27 mouse cellular contexts compared by ENCODE assay signal in the genomic region with DNA sequence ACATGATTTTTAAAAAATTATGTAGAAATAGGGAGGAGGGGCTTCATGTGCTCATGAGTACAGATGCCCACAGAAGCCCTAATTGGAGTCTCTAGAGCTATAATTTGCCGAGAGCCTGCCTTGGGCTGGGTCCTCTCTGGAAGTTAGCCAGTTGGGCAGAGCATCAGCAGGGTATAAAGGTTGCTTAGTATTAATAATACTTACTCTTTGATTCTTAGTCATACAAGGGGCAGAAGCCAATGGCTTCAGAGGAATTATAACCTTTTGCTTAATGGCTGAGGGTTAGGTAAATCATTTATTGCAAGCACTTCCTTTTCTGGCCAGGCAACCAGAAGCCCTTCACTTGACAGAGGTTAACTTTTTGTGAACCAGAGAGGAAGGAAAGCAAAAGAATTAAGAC. TPM values are rescaled to one million over a fixed set of nuclear protein-coding genes. Genes with fewer than 3 reads are reported as not detected.
DNase-seq lines count a peak whose midpoint lies in the region; ATAC-seq and TF ChIP-seq lines count a peak whose summit lies in the region.
"Had no signal": no experiment of that assay in that cellular context is flagged by ENCODE, and none has a peak within 500 bp of the region (broad histone marks: within the 10 kb centered on the region; RNA-seq: fewer than 3 reads in every experiment).

No protein-coding gene starts in this region.

- TF ChIP-seq CTCF in kidney, adult 2 months (conservative IDR thresholded peaks at IDR 0.05; ENCODE audit: insufficient read depth, insufficient read length, low read depth, low read length): no peak
- TF ChIP-seq CTCF in liver, adult 2 months (IDR thresholded peaks at IDR 0.05; ENCODE audit: low read depth, low read length): no peak
- no peak for TF ChIP-seq CTCF in stomach, postnatal 0 days (IDR thresholded peaks at IDR 0.05; ENCODE audit: low read depth)
- no peak for TF ChIP-seq CTCF in lung, postnatal 0 days (IDR thresholded peaks at IDR 0.05)

- no peaks in the 10 kb centered on the region for H3K79me2 ChIP-seq in liver, adult 2 months (ENCODE audit: control insufficient read depth, insufficient read depth, low read length)

- no peak for TF ChIP-seq POLR2A in kidney, adult 2 months (IDR thresholded peaks at IDR 0.05; ENCODE audit: low read depth, low read length)
- no peak for TF ChIP-seq POLR2A in liver, adult 2 months (IDR thresholded peaks at IDR 0.05; ENCODE audit: extremely low read depth, insufficient read depth, low read length)

- no peaks in the 10 kb centered on the region for H3K9me3 ChIP-seq in liver, embryonic 12.5 days (replicated peaks)
- H3K9me3 ChIP-seq in stomach, postnatal 0 days (ENCODE audit: control insufficient read depth, low read length): no peaks in the 10 kb centered on the region
- H3K9me3 ChIP-seq in lung, postnatal 0 days (ENCODE audit: low read length): no peaks in the 10 kb centered on the region
- H3K9me3 ChIP-seq: embryonic facial prominence, embryonic 13.5 days; forebrain, embryonic 13.5 days; heart, embryonic 15.5 days; hindbrain, embryonic 10.5 days had no signal

- peak; percentile 75 for DNase-seq in kidney, adult 2 months
- no peak for DNase-seq in kidney, postnatal 4 days
- peak; percentile 77 for DNase-seq in liver, adult 2 months (ENCODE audit: extremely low read depth, low read depth, low spot score)
- peak; percentile 44 for DNase-seq in kidney, postnatal 14 days
- no peak for DNase-seq in stomach, postnatal 0 days (ENCODE audit: low spot score)
- DNase-seq in lung, postnatal 0 days (ENCODE audit: low spot score): no peak
- DNase-seq: adrenal gland, adult 2 months; adrenal gland, postnatal 25 days; cerebellum, adult 8-10 months; cerebellum, postnatal 14 days; forebrain, postnatal 0 days; gastrocnemius, postnatal 14 days; heart, adult 2 months had no signal

- WGBS in kidney, adult 2 months: 62% methylated on average over 1 of the region's 1 CpGs
- WGBS in liver, adult 2 months: 29% methylated on average over 1 of the region's 1 CpGs
- WGBS in liver, embryonic 12.5 days (ENCODE audit: insufficient replicate concordance): 80% methylated on average over 1 of the region's 1 CpGs
- WGBS in stomach, postnatal 0 days: 84% methylated on average over 1 of the region's 1 CpGs
- 91% methylated on average over 1 of the region's 1 CpGs for WGBS in lung, postnatal 0 days

- H3K36me3 ChIP-seq in kidney, adult 2 months (ENCODE audit: control insufficient read depth, insufficient read depth, low read length): peaks cover 11% of the 10 kb centered on the region
- peaks cover 55% of the 10 kb centered on the region for H3K36me3 ChIP-seq in liver, adult 2 months (ENCODE audit: control insufficient read depth, insufficient read depth, low read length)
- peaks cover 95% of the 10 kb centered on the region for H3K36me3 ChIP-seq in liver, embryonic 12.5 days
- peaks cover 39% of the 10 kb centered on the region for H3K36me3 ChIP-seq in stomach, postnatal 0 days (ENCODE audit: control insufficient read depth, insufficient read depth, low read length)
- H3K36me3 ChIP-seq in lung, postnatal 0 days (ENCODE audit: insufficient read depth, low read length): peaks cover 59% of the 10 kb centered on the region; the same call in 1 of the 2 replicates

- no peak overlapping the region for H3K4me2 ChIP-seq in liver, embryonic 12.5 days
- no peak overlapping the region for H3K4me2 ChIP-seq in stomach, postnatal 0 days (replicated peaks; ENCODE audit: low read depth)
- no peak overlapping the region for H3K4me2 ChIP-seq in lung, postnatal 0 days (replicated peaks; ENCODE audit: low read depth, low read length)
- H3K4me2 ChIP-seq: embryonic facial prominence, embryonic 13.5 days; forebrain, embryonic 13.5 days; heart, embryonic 11.5 days; heart, embryonic 15.5 days; hindbrain, embryonic 14.5 days had no signal

- no peak for ATAC-seq in liver, embryonic 12.5 days
- ATAC-seq in stomach, postnatal 0 days (ENCODE audit: low FRiP score, low TSS enrichment): peak; percentile 48; the same call in 1 of the 2 replicates
- ATAC-seq in lung, postnatal 0 days: no peak
- ATAC-seq in erythroid progenitor cell, adult 5-6 weeks (replicated peaks; ENCODE audit: low FRiP score, poor library complexity, severe bottlenecking): no peak
- ATAC-seq: forebrain, embryonic 13.5 days; forebrain, postnatal 0 days; Patski had no signal

- peak overlapping the region; percentile 86 for H3K27ac ChIP-seq in kidney, adult 2 months (ENCODE audit: insufficient read depth, low read depth, low read length)
- no peak overlapping the region for H3K27ac ChIP-seq in liver, adult 2 months (replicated peaks; ENCODE audit: insufficient read depth, low read depth, low read length)
- no peak overlapping the region for H3K27ac ChIP-seq in liver, embryonic 12.5 days
- H3K27ac ChIP-seq in stomach, postnatal 0 days (replicated peaks): no peak overlapping the region
- no peak overlapping the region for H3K27ac ChIP-seq in lung, postnatal 0 days (ENCODE audit: low read length)
- H3K27ac ChIP-seq: embryonic facial prominence, embryonic 13.5 days; forebrain, embryonic 13.5 days; heart, adult 2 months; heart, embryonic 15.5 days; hindbrain, embryonic 10.5 days; hindbrain, embryonic 14.5 days had no signal

- H3K9ac ChIP-seq in liver, adult 2 months (ENCODE audit: low read depth, low read length): no peak overlapping the region
- H3K9ac ChIP-seq in liver, embryonic 12.5 days: no peak overlapping the region
- H3K9ac ChIP-seq in stomach, postnatal 0 days (ENCODE audit: low read length): no peak overlapping the region
- H3K9ac ChIP-seq in lung, postnatal 0 days (replicated peaks; ENCODE audit: low read depth): no peak overlapping the region
- H3K9ac ChIP-seq: embryonic facial prominence, embryonic 13.5 days; forebrain, embryonic 13.5 days; forebrain, postnatal 0 days; heart, embryonic 15.5 days; hindbrain, embryonic 14.5 days had no signal

- H3K4me3 ChIP-seq in kidney, adult 2 months (ENCODE audit: insufficient read depth, low read depth, low read length): no peak overlapping the region
- H3K4me3 ChIP-seq in liver, adult 2 months (ENCODE audit: insufficient read depth, low read depth, low read length): no peak overlapping the region
- no peak overlapping the region for H3K4me3 ChIP-seq in liver, embryonic 12.5 days
- H3K4me3 ChIP-seq in stomach, postnatal 0 days (ENCODE audit: low read depth, low read length): no peak overlapping the region
- no peak overlapping the region for H3K4me3 ChIP-seq in lung, postnatal 0 days (ENCODE audit: low read depth, low read length)
- H3K4me3 ChIP-seq: embryonic facial prominence, embryonic 13.5 days; forebrain, embryonic 13.5 days; heart, adult 2 months; heart, embryonic 15.5 days; hindbrain, embryonic 10.5 days had no signal

- TF ChIP-seq EP300 in stomach, postnatal 0 days (optimal IDR thresholded peaks at IDR 0.05): no peak
- TF ChIP-seq EP300 in lung, postnatal 0 days (IDR thresholded peaks at IDR 0.05): no peak

- no peaks in the 10 kb centered on the region for H3K27me3 ChIP-seq in kidney, adult 2 months (replicated peaks; ENCODE audit: control insufficient read depth, insufficient read depth, low read length)
- H3K27me3 ChIP-seq in liver, adult 2 months (ENCODE audit: control insufficient read depth, insufficient read depth, low read length): no peaks in the 10 kb centered on the region
- no peaks in the 10 kb centered on the region for H3K27me3 ChIP-seq in liver, embryonic 12.5 days (replicated peaks)
- H3K27me3 ChIP-seq in stomach, postnatal 0 days (ENCODE audit: control insufficient read depth, insufficient read depth, low read length): no peaks in the 10 kb centered on the region
- H3K27me3 ChIP-seq in lung, postnatal 0 days (replicated peaks; ENCODE audit: insufficient read depth, low read length): no peaks in the 10 kb centered on the region
- H3K27me3 ChIP-seq: embryonic facial prominence, embryonic 13.5 days; forebrain, embryonic 13.5 days; heart, embryonic 15.5 days; Patski had no signal

- H3K4me1 ChIP-seq in kidney, adult 2 months (ENCODE audit: control insufficient read depth, insufficient read depth, low read length): peaks cover 5% of the 10 kb centered on the region; the same call in 1 of the 2 replicates
- H3K4me1 ChIP-seq in liver, adult 2 months (ENCODE audit: control insufficient read depth, insufficient read depth, low read length): peaks cover 3% of the 10 kb centered on the region; the same call in 1 of the 2 replicates
- no peaks in the 10 kb centered on the region for H3K4me1 ChIP-seq in liver, embryonic 12.5 days
- no peaks in the 10 kb centered on the region for H3K4me1 ChIP-seq in stomach, postnatal 0 days (replicated peaks; ENCODE audit: control insufficient read depth, insufficient read depth)
- no peaks in the 10 kb centered on the region for H3K4me1 ChIP-seq in lung, postnatal 0 days (ENCODE audit: insufficient read depth, low read depth, low read length)
- H3K4me1 ChIP-seq: embryonic facial prominence, embryonic 13.5 days; forebrain, embryonic 13.5 days; heart, embryonic 15.5 days; hindbrain, embryonic 10.5 days had no signal

RNA-seq across cellular contexts. Expression of gene Gm10563, which starts 1.7 kb away (rescaled TPM):
- polyA plus RNA-seq in kidney, adult 2 months (2012; rRNA removed): not detected in 2 replicates
- total RNA-seq in liver, adult 2 months (2014; rRNA removed): not detected in 2 replicates
- polyA plus RNA-seq in liver, adult 2 months (2012; rRNA removed): not detected in 2 replicates
- polyA plus RNA-seq in liver, embryonic 12.5 days (2016; fragmentation: Nextera tagmentation; extraction: Ambion mirVana): not detected in 2 replicates
- not detected in 2 replicates for polyA plus RNA-seq in stomach, postnatal 0 days (2015; fragmentation: Nextera tagmentation; extraction: Ambion mirVana)
- polyA plus RNA-seq in lung, postnatal 0 days (2015; fragmentation: Nextera tagmentation; extraction: Ambion mirVana): not detected in 2 replicates
- not detected in 2 replicates for total RNA-seq in erythroid progenitor cell, adult 5-6 weeks (2015; ENCODE audit: low replicate concordance)
- not detected in 2 replicates for total RNA-seq in erythroid progenitor cell, adult 5-6 weeks (2017; ENCODE audit: low replicate concordance)
- total RNA-seq: adrenal gland, adult 2 months; adrenal gland, postnatal 25 days; forebrain, postnatal 0 days; gastrocnemius, adult 18-20 months; gastrocnemius, postnatal 14 days; heart, adult 2 months; heart, postnatal 25 days had no signal
- polyA plus RNA-seq: adrenal gland, adult 2 months; C2C12; cortical plate, adult 2 months; embryonic facial prominence, embryonic 13.5 days; forebrain, embryonic 13.5 days; forebrain, postnatal 0 days; gonadal fat pad, adult 2 months; heart, adult 2 months; heart, embryonic 11.5 days; heart, embryonic 15.5 days; hindbrain, embryonic 10.5 days; hindbrain, embryonic 14.5 days; Patski had no signal

RNA-seq across cellular contexts. Expression of gene Mmp23, which starts 9.7 kb away (rescaled TPM):
- polyA plus RNA-seq in kidney, adult 2 months (2012; rRNA removed): 22.4 and 28.0 TPM in 2 replicates
- 1.7 and 1.8 TPM in 2 replicates for total RNA-seq in liver, adult 2 months (2014; rRNA removed)
- 2.7 and 3.0 TPM in 2 replicates for polyA plus RNA-seq in liver, adult 2 months (2012; rRNA removed)
- polyA plus RNA-seq in liver, embryonic 12.5 days (2016; fragmentation: Nextera tagmentation; extraction: Ambion mirVana): 8.1 and 9.2 TPM in 2 replicates
- polyA plus RNA-seq in stomach, postnatal 0 days (2015; fragmentation: Nextera tagmentation; extraction: Ambion mirVana): 87.9 and 89.3 TPM in 2 replicates
- polyA plus RNA-seq in lung, postnatal 0 days (2015; fragmentation: Nextera tagmentation; extraction: Ambion mirVana): 44.5 and 46.2 TPM in 2 replicates
- total RNA-seq in erythroid progenitor cell, adult 5-6 weeks (2015; ENCODE audit: low replicate concordance): not detected in 2 replicates
- not detected in 2 replicates for total RNA-seq in erythroid progenitor cell, adult 5-6 weeks (2017; ENCODE audit: low replicate concordance)

RNA-seq across cellular contexts. Expression of gene Cdk11b, which starts 18.9 kb away (rescaled TPM):
- polyA plus RNA-seq in kidney, adult 2 months (2012; rRNA removed): 19.2 and 24.8 TPM in 2 replicates
- total RNA-seq in liver, adult 2 months (2014; rRNA removed): 8.5 and 11.2 TPM in 2 replicates
- polyA plus RNA-seq in liver, adult 2 months (2012; rRNA removed): 8.8 and 10.6 TPM in 2 replicates
- 41.1 and 45.5 TPM in 2 replicates for polyA plus RNA-seq in liver, embryonic 12.5 days (2016; fragmentation: Nextera tagmentation; extraction: Ambion mirVana)
- polyA plus RNA-seq in stomach, postnatal 0 days (2015; fragmentation: Nextera tagmentation; extraction: Ambion mirVana): 39.5 and 46.9 TPM in 2 replicates
- polyA plus RNA-seq in lung, postnatal 0 days (2015; fragmentation: Nextera tagmentation; extraction: Ambion mirVana): 67.3 and 74.4 TPM in 2 replicates
- 28.5 and 59.5 TPM in 2 replicates for total RNA-seq in erythroid progenitor cell, adult 5-6 weeks (2015; ENCODE audit: low replicate concordance)
- total RNA-seq in erythroid progenitor cell, adult 5-6 weeks (2017; ENCODE audit: low replicate concordance): 53.6 and 56.3 TPM in 2 replicates

RNA-seq across cellular contexts. Expression of gene Mib2, which starts 25.5 kb away (rescaled TPM):
- polyA plus RNA-seq in kidney, adult 2 months (2012; rRNA removed): 57.7 and 72.6 TPM in 2 replicates
- 16.4 and 19.0 TPM in 2 replicates for total RNA-seq in liver, adult 2 months (2014; rRNA removed)
- polyA plus RNA-seq in liver, adult 2 months (2012; rRNA removed): 32.2 and 35.8 TPM in 2 replicates
- polyA plus RNA-seq in liver, embryonic 12.5 days (2016; fragmentation: Nextera tagmentation; extraction: Ambion mirVana): 7.2 and 7.4 TPM in 2 replicates
- polyA plus RNA-seq in stomach, postnatal 0 days (2015; fragmentation: Nextera tagmentation; extraction: Ambion mirVana): 10.5 and 11.0 TPM in 2 replicates
- polyA plus RNA-seq in lung, postnatal 0 days (2015; fragmentation: Nextera tagmentation; extraction: Ambion mirVana): 16.3 and 19.8 TPM in 2 replicates
- total RNA-seq in erythroid progenitor cell, adult 5-6 weeks (2015; ENCODE audit: low replicate concordance): 0.84 and 2.9 TPM in 2 replicates
- total RNA-seq in erythroid progenitor cell, adult 5-6 weeks (2017; ENCODE audit: low replicate concordance): 3.2 and 6.6 TPM in 2 replicates

RNA-seq across cellular contexts. Expression of gene Slc35e2, which starts 42.3 kb away (rescaled TPM):
- 7.5 and 7.9 TPM in 2 replicates for polyA plus RNA-seq in kidney, adult 2 months (2012; rRNA removed)
- 63.5 and 65.6 TPM in 2 replicates for total RNA-seq in liver, adult 2 months (2014; rRNA removed)
- polyA plus RNA-seq in liver, adult 2 months (2012; rRNA removed): 18.5 and 19.8 TPM in 2 replicates
- 7.1 and 7.3 TPM in 2 replicates for polyA plus RNA-seq in liver, embryonic 12.5 days (2016; fragmentation: Nextera tagmentation; extraction: Ambion mirVana)
- 3.2 and 3.8 TPM in 2 replicates for polyA plus RNA-seq in stomach, postnatal 0 days (2015; fragmentation: Nextera tagmentation; extraction: Ambion mirVana)
- 3.1 and 3.7 TPM in 2 replicates for polyA plus RNA-seq in lung, postnatal 0 days (2015; fragmentation: Nextera tagmentation; extraction: Ambion mirVana)
- 10.9 and 31.4 TPM in 2 replicates for total RNA-seq in erythroid progenitor cell, adult 5-6 weeks (2015; ENCODE audit: low replicate concordance)
- 12.2 and 14.1 TPM in 2 replicates for total RNA-seq in erythroid progenitor cell, adult 5-6 weeks (2017; ENCODE audit: low replicate concordance)

Comparison
In these comparisons a context has a peak if more than half of its experiments do, and no peak if none do; other contexts are left out.
1. DNase-seq: peak in kidney, adult 2 months (single experiment), liver, adult 2 months (single experiment) and kidney, postnatal 14 days (single experiment); none in kidney, postnatal 4 days (0 of 2), stomach, postnatal 0 days (single experiment) and lung, postnatal 0 days (single experiment).